11 mouse cellular contexts compared by ENCODE assay signal in genomic region chr13:24791349-24791748, GRCm38 (mm10). TPM values are rescaled to one million over a fixed set of nuclear protein-coding genes. Genes with fewer than 3 reads are reported as not detected.
DNase-seq lines count a peak whose midpoint lies in the region; ATAC-seq and TF ChIP-seq lines count a peak whose summit lies in the region.
"Had no signal": no experiment of that assay in that cellular context is flagged by ENCODE, and none has a peak within 500 bp of the region (broad histone marks: within the 10 kb centered on the region; RNA-seq: fewer than 3 reads in every experiment).

No protein-coding gene starts in this region.

- peak; percentile 24 to 70 for DNase-seq in adrenal gland, adult (ENCODE audit: inconsistent age in 2 of 2, low spot score in 1 of 2)
- DNase-seq in adrenal gland, adult 18-20 months (ENCODE audit: low spot score in 2 of 2): no peak
- peak; percentile 20 for DNase-seq in urinary bladder, postnatal 14 days (ENCODE audit: low spot score)
- DNase-seq in urinary bladder, postnatal 10 days (ENCODE audit: low spot score): no peak
- DNase-seq in lung, adult 18-20 months: peak; percentile 64 to 71
- no peak for DNase-seq in stomach, postnatal 0 days (ENCODE audit: low spot score)
- DNase-seq in c-Kit-positive CD71-positive TER-119-positive erythroid progenitor cells, embryonic 14.5 days (ENCODE audit: low spot score): no peak
- DNase-seq: kidney, adult 18-20 months had no signal

- TF ChIP-seq CTCF in stomach, postnatal 0 days (IDR thresholded peaks at IDR 0.05; ENCODE audit: low read depth): no peak

- no peak for TF ChIP-seq EP300 in stomach, postnatal 0 days (optimal IDR thresholded peaks at IDR 0.05)

- no peak overlapping the region for H3K27ac ChIP-seq in stomach, postnatal 0 days (replicated peaks)
- H3K27ac ChIP-seq in forebrain, embryonic 13.5 days: no peak overlapping the region
- H3K27ac ChIP-seq: limb, embryonic 15.5 days had no signal

- H3K9ac ChIP-seq in stomach, postnatal 0 days (ENCODE audit: low read length): no peak overlapping the region
- no peak overlapping the region for H3K9ac ChIP-seq in forebrain, embryonic 13.5 days
- H3K9ac ChIP-seq: limb, embryonic 15.5 days had no signal

- H3K27me3 ChIP-seq in stomach, postnatal 0 days (ENCODE audit: control insufficient read depth, insufficient read depth, low read length): no peaks in the 10 kb centered on the region
- no peaks in the 10 kb centered on the region for H3K27me3 ChIP-seq in forebrain, embryonic 13.5 days
- H3K27me3 ChIP-seq: limb, embryonic 15.5 days had no signal

- H3K4me1 ChIP-seq in stomach, postnatal 0 days (replicated peaks; ENCODE audit: control insufficient read depth, insufficient read depth): no peaks in the 10 kb centered on the region
- no peaks in the 10 kb centered on the region; the same call in 1 of the 2 replicates for H3K4me1 ChIP-seq in forebrain, embryonic 13.5 days
- H3K4me1 ChIP-seq: limb, embryonic 15.5 days had no signal

- no peaks in the 10 kb centered on the region for H3K9me3 ChIP-seq in stomach, postnatal 0 days (ENCODE audit: control insufficient read depth, low read length)
- no peaks in the 10 kb centered on the region for H3K9me3 ChIP-seq in forebrain, embryonic 13.5 days (replicated peaks)
- H3K9me3 ChIP-seq: limb, embryonic 15.5 days had no signal

- H3K36me3 ChIP-seq in stomach, postnatal 0 days (ENCODE audit: control insufficient read depth, insufficient read depth, low read length): no peaks in the 10 kb centered on the region
- H3K36me3 ChIP-seq in forebrain, embryonic 13.5 days (ENCODE audit: poor library complexity, severe bottlenecking): no peaks in the 10 kb centered on the region
- H3K36me3 ChIP-seq: limb, embryonic 15.5 days had no signal

- no peak overlapping the region for H3K4me2 ChIP-seq in stomach, postnatal 0 days (replicated peaks; ENCODE audit: low read depth)
- no peak overlapping the region for H3K4me2 ChIP-seq in forebrain, embryonic 13.5 days
- H3K4me2 ChIP-seq: limb, embryonic 15.5 days had no signal

- H3K4me3 ChIP-seq in stomach, postnatal 0 days (ENCODE audit: low read depth, low read length): no peak overlapping the region
- no peak overlapping the region for H3K4me3 ChIP-seq in forebrain, embryonic 13.5 days
- H3K4me3 ChIP-seq: limb, embryonic 15.5 days had no signal

- WGBS in stomach, postnatal 0 days: 66% methylated on average over 2 of the region's 2 CpGs
- 79% methylated on average over 2 of the region's 2 CpGs for WGBS in forebrain, embryonic 13.5 days

- ATAC-seq in stomach, postnatal 0 days (ENCODE audit: low FRiP score, low TSS enrichment): peak; percentile 63; the same call in 1 of the 2 replicates
- no peak for ATAC-seq in forebrain, embryonic 13.5 days

RNA-seq across cellular contexts. Expression of gene BC005537, which starts 10.1 kb away (rescaled TPM):
- 100 to 1,000 TPM; 173 to 246 TPM for total RNA-seq in adrenal gland, adult 18-20 months (2021)
- 11.0 and 11.1 TPM in 2 replicates for polyA plus RNA-seq in stomach, postnatal 0 days (2015; fragmentation: Nextera tagmentation; extraction: Ambion mirVana)
- 27.8 and 28.4 TPM in 2 replicates for polyA plus RNA-seq in forebrain, embryonic 13.5 days (2015; fragmentation: Nextera tagmentation; extraction: Ambion mirVana)

RNA-seq across cellular contexts. Expression of gene Gmnn, which starts 29.6 kb away (rescaled TPM):
- total RNA-seq in adrenal gland, adult 18-20 months (2021): 1 to 10 TPM; 5.8 to 6.5 TPM
- 39.6 and 43.3 TPM in 2 replicates for polyA plus RNA-seq in stomach, postnatal 0 days (2015; fragmentation: Nextera tagmentation; extraction: Ambion mirVana)
- 108 and 109 TPM in 2 replicates for polyA plus RNA-seq in forebrain, embryonic 13.5 days (2015; fragmentation: Nextera tagmentation; extraction: Ambion mirVana)

RNA-seq across cellular contexts. Expression of gene Acot13, which starts 40.0 kb away (rescaled TPM):
- 10 to 100 TPM; 67.1 to 80.5 TPM for total RNA-seq in adrenal gland, adult 18-20 months (2021)
- 111 and 117 TPM in 2 replicates for polyA plus RNA-seq in stomach, postnatal 0 days (2015; fragmentation: Nextera tagmentation; extraction: Ambion mirVana)
- 63.6 and 66.5 TPM in 2 replicates for polyA plus RNA-seq in forebrain, embryonic 13.5 days (2015; fragmentation: Nextera tagmentation; extraction: Ambion mirVana)

RNA-seq across cellular contexts. Expression of gene Tdp2, which starts 40.1 kb away (rescaled TPM):
- total RNA-seq in adrenal gland, adult 18-20 months (2021): 10 to 100 TPM; 15.8 to 19.8 TPM
- polyA plus RNA-seq in stomach, postnatal 0 days (2015; fragmentation: Nextera tagmentation; extraction: Ambion mirVana): 21.6 and 22.0 TPM in 2 replicates
- 58.3 TPM in 2 replicates for polyA plus RNA-seq in forebrain, embryonic 13.5 days (2015; fragmentation: Nextera tagmentation; extraction: Ambion mirVana)

RNA-seq across cellular contexts. Expression of gene Armh2, which starts 50.3 kb away (rescaled TPM):
- total RNA-seq in adrenal gland, adult 18-20 months (2021): not detected
- polyA plus RNA-seq in stomach, postnatal 0 days (2015; fragmentation: Nextera tagmentation; extraction: Ambion mirVana): not detected in 2 replicates
- not detected in 2 replicates for polyA plus RNA-seq in forebrain, embryonic 13.5 days (2015; fragmentation: Nextera tagmentation; extraction: Ambion mirVana)
- polyA plus RNA-seq: limb, embryonic 15.5 days; neural tube, embryonic 14.5 days had no signal

Comparison
In these comparisons a context has a peak if more than half of its experiments do, and no peak if none do; other contexts are left out.
1. DNase-seq: peak in adrenal gland, adult (2 of 2), urinary bladder, postnatal 14 days (single experiment) and lung, adult 18-20 months (2 of 2); none in adrenal gland, adult 18-20 months (0 of 2), urinary bladder, postnatal 10 days (single experiment), stomach, postnatal 0 days (single experiment) and c-Kit-positive CD71-positive TER-119-positive erythroid progenitor cells, embryonic 14.5 days (single experiment).